Mouse (Mus musculus): ENCODE measurements around the gene Dtd2. TPM values are rescaled to one million over a fixed set of nuclear protein-coding genes. Genes with fewer than 3 reads are reported as not detected.

The Dtd2 gene
- 9.9 TPM for polyA plus RNA-seq (2014; fragmentation: Illumina TruSeq; extraction: RNeasy Lipid Tissue Mini Kit (QIAGEN cat#74804))

DNA sequence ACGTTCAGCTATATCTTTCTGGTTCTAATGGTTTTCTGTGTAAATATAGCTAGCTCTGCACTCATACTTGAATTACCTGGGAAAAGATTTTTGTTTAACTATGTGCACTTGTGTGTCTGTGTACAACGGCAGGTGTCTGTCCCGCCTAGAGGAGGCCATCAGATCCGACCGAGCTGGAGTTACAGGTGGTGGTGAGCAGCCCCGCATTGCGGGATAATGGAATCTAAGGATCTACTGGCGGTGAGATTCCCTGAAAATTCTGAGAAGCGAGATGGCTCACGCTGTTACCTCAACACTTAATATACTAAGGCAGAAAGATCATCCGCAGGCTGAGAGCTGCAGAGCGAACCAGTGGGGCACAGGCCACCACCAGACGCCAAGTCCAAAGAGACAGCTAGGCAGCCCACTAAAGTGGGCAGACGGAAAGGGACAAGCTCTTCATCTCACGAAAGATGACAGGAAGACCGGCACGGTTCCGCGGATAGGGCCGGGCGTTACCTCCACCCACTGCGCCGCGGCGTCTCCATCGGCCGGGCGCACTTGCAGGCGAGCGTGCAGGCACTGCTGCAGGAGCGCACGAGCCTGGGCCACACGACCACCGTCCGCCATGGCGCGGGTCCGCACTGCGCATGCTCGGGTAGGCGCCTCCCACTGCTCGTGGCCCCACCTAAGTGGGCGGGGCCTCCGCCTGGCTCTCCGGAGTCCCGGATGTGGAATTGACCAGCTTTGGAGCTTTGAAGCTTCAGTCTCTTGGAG lies at the start of gene Dtd2:
Gene Dtd2, minus strand, starts transcription at position 625 of the 756 bp plus-strand sequence.

DNA sequence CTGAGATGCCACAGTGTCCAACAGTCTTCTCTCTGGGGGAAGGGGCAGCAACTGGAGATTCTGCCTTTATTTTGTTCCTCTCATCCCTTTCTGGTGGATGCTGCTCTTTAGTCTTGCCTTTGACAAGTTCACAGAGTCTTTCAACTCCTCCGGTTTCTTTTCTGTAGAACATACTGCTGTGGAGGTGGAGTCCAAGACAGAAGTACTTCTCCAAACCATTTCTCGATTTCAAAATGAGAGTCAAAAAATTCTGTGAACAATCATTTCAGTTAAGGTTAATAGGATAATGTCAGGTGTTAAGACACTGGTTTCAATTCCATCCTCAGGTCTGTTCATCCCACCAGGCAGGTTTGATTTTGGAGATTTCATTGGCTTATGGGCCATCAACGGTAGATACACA lies 21.7 kb upstream of the Dtd2 start, which contains the start of gene Gpr33:
Gene Gpr33, minus strand, starts transcription at position 101 of the 400 bp plus-strand sequence.

DNA sequence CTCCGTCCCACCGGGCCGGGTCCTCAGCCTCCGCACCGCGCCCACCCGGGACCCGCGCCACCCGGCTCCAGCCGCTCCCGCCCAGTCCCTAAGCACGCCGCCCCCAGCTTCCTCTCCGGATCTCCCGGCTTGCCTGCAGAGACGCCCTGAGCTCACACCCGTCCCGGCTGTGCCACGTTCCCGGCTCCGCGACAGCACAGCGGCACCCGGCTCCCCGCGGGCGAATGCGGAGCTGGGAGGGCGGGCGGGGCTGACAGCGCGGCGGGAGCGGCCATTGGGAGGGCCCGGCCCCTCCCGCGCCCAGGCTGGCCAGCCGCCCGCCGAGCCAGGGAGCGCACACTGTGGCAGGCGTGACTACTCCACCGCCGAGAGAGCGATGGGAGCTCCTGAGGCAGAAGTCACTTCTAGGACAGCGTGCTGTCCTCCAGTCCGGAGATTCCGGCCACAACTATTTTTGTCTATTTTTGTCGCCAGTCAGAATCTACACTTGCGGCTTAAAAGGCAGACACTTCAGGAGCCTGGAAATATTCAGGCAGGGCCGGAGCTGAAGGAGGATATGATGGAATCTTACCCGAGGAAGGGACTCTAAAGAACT lies 35.1 kb downstream of the Dtd2 start, which contains the start of gene Heatr5a:
Gene Heatr5a, minus strand, starts transcription at position 252 of the 595 bp plus-strand sequence.

Other genes with a start within 250 kb of the Dtd2 start
- 138 TPM for gene Hectd1, start 177.0 kb downstream of the Dtd2 start, polyA plus RNA-seq (2014; fragmentation: Illumina TruSeq; extraction: RNeasy Lipid Tissue Mini Kit (QIAGEN cat#74804))
- 22.3 TPM for gene Heatr5a, start 35.2 kb downstream of the Dtd2 start, polyA plus RNA-seq (2014; fragmentation: Illumina TruSeq; extraction: RNeasy Lipid Tissue Mini Kit (QIAGEN cat#74804))
- gene Gpr33, start 21.6 kb upstream of the Dtd2 start, polyA plus RNA-seq (2014; fragmentation: Illumina TruSeq; extraction: RNeasy Lipid Tissue Mini Kit (QIAGEN cat#74804)) = not detected
- 14.9 TPM for gene Nubpl, start 91.2 kb upstream of the Dtd2 start, polyA plus RNA-seq (2014; fragmentation: Illumina TruSeq; extraction: RNeasy Lipid Tissue Mini Kit (QIAGEN cat#74804))

Data from ovary, adult 10 weeks (tissue).